Mouse (Mus musculus) heart, embryonic 14.5 days (tissue): ENCODE data around the gene Cux1. TPM values are rescaled to one million over a fixed set of nuclear protein-coding genes. Genes with fewer than 3 reads are reported as not detected.
A peak's percentile ranks its signal among the peaks of the same experiment; 100 is the strongest.

Source experiments
- ATAC-seq: fragments of 200-750 bp; cut with Nextera tagmentation; 2 replicates; pipeline ENCODE4 v1.8.0; 2017; ENCODE audit warnings: low read depth, moderate TSS enrichment; ENCODE audit not compliant: insufficient number of reproducible peaks, insufficient read depth, low FRiP score
- H3K27ac ChIP-seq, 2 experiments: fragments of 200-500 bp in 1 of 2; fragments of 300-500 bp in 1 of 2; sonication (generic) in 1 of 2; replicated peaks in 1 of 2; 2 replicates each; pipeline ENCODE4 v1.5.1; 2012 to 2014; ENCODE audit warnings: low read depth in 2 of 2, low read length in 2 of 2, control low read depth in 1 of 2, mild to moderate bottlenecking in 1 of 2, mixed read lengths in 1 of 2; ENCODE audit not compliant: control insufficient read depth in 1 of 2, insufficient read depth in 1 of 2
- H3K27me3 ChIP-seq: fragments of 300-500 bp; sonication (generic); 2 replicates; pipeline ENCODE4 v1.6.1; 2014; ENCODE audit warnings: mild to moderate bottlenecking, low read length, control low read depth; ENCODE audit not compliant: control insufficient read depth, insufficient read depth
- H3K36me3 ChIP-seq: fragments of 300-500 bp; sonication (generic); 2 replicates; pipeline ENCODE4 v1.6.1; 2014; ENCODE audit warnings: mild to moderate bottlenecking, control low read depth, low read length, mixed read lengths; ENCODE audit not compliant: control insufficient read depth, insufficient read depth
- H3K4me1 ChIP-seq, 2 experiments: fragments of 200-500 bp in 1 of 2; fragments of 300-500 bp in 1 of 2; sonication (generic) in 1 of 2; 2 replicates each; pipeline ENCODE4 v1.6.1; 2012 to 2014; ENCODE audit warnings: low read length in 2 of 2, control low read depth in 1 of 2, mixed read lengths in 1 of 2; ENCODE audit not compliant: control insufficient read depth in 2 of 2, insufficient read depth in 2 of 2
- H3K4me2 ChIP-seq: fragments of 300-500 bp; sonication (generic); 2 replicates; pipeline ENCODE4 v1.6.1; 2014; ENCODE audit warnings: mild to moderate bottlenecking, low read length
- H3K4me3 ChIP-seq, 2 experiments: fragments of 200-500 bp in 1 of 2; fragments of 300-500 bp in 1 of 2; sonication (generic) in 1 of 2; 2 replicates each; pipeline ENCODE4 v1.5.1; 2012 to 2014; ENCODE audit warnings: low read length in 2 of 2, mild to moderate bottlenecking in 2 of 2, control low read depth in 1 of 2, low read depth in 1 of 2, moderate library complexity in 1 of 2; ENCODE audit not compliant: control insufficient read depth in 1 of 2, insufficient read depth in 1 of 2
- H3K9ac ChIP-seq: fragments of 300-500 bp; sonication (generic); 2 replicates; pipeline ENCODE4 v1.6.1; 2014; ENCODE audit warnings: mild to moderate bottlenecking, low read length
- H3K9me3 ChIP-seq: fragments of 300-500 bp; sonication (generic); 2 replicates; pipeline ENCODE4 v1.6.1; 2016; ENCODE audit warnings: low read length, control low read depth; ENCODE audit not compliant: control insufficient read depth
- WGBS: fragments of 180-500 bp; shearing (Covaris S2); extraction: QIAGEN DNeasy Blood & Tissue Kit; methylation state at CpG from one replicate; pipeline ENCODE4 v1.1.7; 2014; 5-methylcytosine and 5-hydroxymethylcytosine counted together
- polyA plus RNA-seq: library from polyadenylated mRNA; unstranded; fragments of >200 nt; fragmentation: Nextera tagmentation; extraction: Ambion mirVana; gene quantifications from 2 replicates; pipeline ENCODE4 v1.2.1, GENCODE M21; 2014

Cux1 gene
- polyA plus RNA-seq, 1 experiment from 2014 or later: 71.6 TPM

DNA sequence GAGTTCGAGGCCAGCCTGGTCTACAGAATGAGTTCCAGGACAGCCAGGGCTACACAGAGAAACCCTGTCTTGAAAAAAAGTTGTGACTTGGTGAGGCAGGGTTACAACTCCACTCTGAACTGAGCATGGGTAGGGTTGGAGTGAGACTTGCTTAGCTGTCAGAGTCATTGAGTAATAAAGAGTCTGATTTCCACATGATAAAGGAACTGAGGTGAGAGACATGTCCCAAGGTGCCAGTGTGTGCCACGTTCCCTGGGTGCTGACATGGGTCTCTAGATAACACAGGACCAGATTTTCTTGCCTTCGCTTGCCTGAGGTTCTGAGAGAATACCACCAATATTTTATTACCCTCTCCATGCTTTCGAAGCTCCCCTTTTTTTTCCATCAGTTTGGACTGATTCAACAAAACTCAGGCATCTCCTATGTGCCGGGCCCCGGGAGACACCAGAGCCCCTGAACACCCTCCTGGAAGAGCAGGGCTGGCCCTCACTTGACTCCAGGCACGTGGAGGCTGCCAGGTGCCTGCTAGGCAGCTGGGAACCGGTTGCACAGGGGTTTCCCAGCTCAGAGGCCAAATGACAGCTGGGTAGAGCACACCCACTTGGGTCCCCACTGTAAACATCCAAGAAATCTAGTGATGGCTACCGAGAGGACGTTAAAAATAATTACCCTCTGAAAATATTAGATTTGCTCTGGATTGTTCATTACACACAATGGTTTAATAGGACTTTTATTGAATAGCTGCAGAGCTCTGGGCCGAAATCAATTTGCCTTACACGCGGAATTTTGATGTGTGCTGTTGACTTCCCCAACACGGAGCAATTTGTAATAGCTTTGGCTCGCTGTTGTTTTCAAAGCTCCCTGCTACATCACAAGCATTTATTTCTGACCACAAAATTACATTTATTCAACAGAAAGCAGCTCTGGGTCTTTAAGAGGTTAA lies 164.4 kb downstream of the Cux1 start:
- peaks cover 5% of the 10 kb centered on the region for H3K9me3 ChIP-seq
- peaks cover 14% of the 10 kb centered on the region for H3K36me3 ChIP-seq
- peaks cover 13 to 29% of the 10 kb centered on the region in 2 experiments for H3K4me1 ChIP-seq
- H3K27ac ChIP-seq: peak overlapping the region in 1 of 2 experiments; percentile 41; a peak in 2 of 4 replicates
- peak overlapping the region; percentile 50; the same call in 1 of the 2 replicates for H3K9ac ChIP-seq
- H3K4me3 ChIP-seq: no peak overlapping the region
- 64% methylated on average over 15 of the region's 15 CpGs for WGBS
- no peak for ATAC-seq
- H3K27me3 ChIP-seq: no peaks in the 10 kb centered on the region
- peak overlapping the region; percentile 28; the same call in 1 of the 2 replicates for H3K4me2 ChIP-seq

DNA sequence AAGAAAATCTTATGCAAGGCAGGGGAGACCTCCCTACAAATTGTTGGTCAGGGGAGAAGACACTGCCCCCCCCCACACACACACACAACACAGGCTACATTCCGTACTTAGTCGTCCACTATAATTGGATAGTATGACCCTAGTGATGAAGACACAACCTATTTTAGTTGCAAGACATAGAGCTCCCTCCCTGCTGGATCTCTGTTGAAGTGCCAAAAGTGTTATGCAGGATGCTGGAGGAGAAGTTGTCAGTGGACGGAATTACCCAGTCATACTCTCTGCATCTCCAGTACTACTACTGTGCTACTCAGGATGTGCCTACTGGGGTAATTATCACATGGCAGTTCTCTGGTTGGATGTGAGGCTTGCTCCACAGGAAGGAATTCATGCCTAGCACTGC lies 168.6 kb downstream of the Cux1 start:
- H3K9me3 ChIP-seq: no peaks in the 10 kb centered on the region
- H3K27me3 ChIP-seq: no peaks in the 10 kb centered on the region
- no peak overlapping the region for H3K9ac ChIP-seq
- no peaks in the 10 kb centered on the region for H3K36me3 ChIP-seq
- no peak overlapping the region for H3K4me3 ChIP-seq
- ATAC-seq: no peak
- 79% methylated on average over 3 of the region's 3 CpGs for WGBS
- no peak overlapping the region for H3K27ac ChIP-seq
- peaks cover 29 to 49% of the 10 kb centered on the region in 2 experiments for H3K4me1 ChIP-seq
- no peak overlapping the region for H3K4me2 ChIP-seq

DNA sequence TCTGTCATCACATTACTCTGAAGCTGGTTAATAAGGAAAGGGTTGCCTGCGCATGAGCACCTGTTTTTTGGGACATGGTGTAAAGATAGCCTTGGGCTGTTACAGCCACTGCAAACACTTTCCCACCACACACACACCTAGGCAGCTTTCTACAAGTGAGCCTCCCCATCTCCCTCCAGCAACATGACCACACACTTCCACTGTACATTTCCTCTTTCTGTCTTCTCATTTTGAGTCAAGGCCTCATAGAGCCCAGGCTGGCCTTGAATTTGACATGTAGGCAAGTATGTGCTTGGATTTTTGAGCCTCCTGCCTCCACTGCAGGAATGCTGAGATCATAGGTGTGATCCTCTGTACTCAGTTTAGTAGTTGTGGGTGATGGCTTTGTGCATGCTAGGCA lies 170.6 kb downstream of the Cux1 start:
- WGBS: 94% methylated on average over 1 of the region's 1 CpGs
- H3K9ac ChIP-seq: no peak overlapping the region

DNA sequence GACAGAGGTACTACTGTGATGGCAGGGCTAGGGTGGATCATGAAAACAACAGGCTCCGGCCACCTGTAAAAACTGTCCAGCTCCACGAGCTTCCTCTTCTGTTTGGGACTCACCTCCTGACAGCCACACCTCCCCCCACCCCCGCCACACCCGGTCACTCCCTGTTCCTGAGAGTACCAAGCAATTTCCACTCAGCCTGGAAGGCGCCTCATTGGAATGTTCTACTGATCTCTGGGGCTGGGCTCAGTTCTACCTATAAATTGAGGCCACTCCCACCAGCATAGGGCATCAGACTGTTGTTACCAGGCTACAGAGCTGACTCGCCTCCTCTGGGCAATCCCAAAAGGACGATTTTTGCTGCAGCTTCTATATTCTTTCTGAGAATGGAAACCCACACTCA lies 171.0 kb downstream of the Cux1 start:
- Histone ChIP-seq H3K4me1 (peaks cover 19 to 36% of the 10 kb centered on the region in 2 experiments), H3K27me3 (no peaks in the 10 kb centered on the region), H3K9ac (no peak overlapping the region), H3K36me3 (peaks cover 7% of the 10 kb centered on the region), H3K27ac (no peak overlapping the region), H3K4me3 (no peak overlapping the region), H3K4me2 (no peak overlapping the region), H3K9me3 (no peaks in the 10 kb centered on the region)
- no peak for ATAC-seq
- 71% methylated on average over 7 of the region's 7 CpGs for whole genome bisulfite sequencing

More for the DNA sequence above, 170.6 kb downstream of the Cux1 start:
- H3K4me1 ChIP-seq: peaks cover 19 to 36% of the 10 kb centered on the region in 2 experiments
- no peaks in the 10 kb centered on the region for H3K27me3 ChIP-seq
- no peak overlapping the region for H3K27ac ChIP-seq
- H3K4me3 ChIP-seq: no peak overlapping the region
- H3K36me3 ChIP-seq: peaks cover 5% of the 10 kb centered on the region
- ATAC-seq: no peak
- no peaks in the 10 kb centered on the region for H3K9me3 ChIP-seq
- H3K4me2 ChIP-seq: no peak overlapping the region

DNA sequence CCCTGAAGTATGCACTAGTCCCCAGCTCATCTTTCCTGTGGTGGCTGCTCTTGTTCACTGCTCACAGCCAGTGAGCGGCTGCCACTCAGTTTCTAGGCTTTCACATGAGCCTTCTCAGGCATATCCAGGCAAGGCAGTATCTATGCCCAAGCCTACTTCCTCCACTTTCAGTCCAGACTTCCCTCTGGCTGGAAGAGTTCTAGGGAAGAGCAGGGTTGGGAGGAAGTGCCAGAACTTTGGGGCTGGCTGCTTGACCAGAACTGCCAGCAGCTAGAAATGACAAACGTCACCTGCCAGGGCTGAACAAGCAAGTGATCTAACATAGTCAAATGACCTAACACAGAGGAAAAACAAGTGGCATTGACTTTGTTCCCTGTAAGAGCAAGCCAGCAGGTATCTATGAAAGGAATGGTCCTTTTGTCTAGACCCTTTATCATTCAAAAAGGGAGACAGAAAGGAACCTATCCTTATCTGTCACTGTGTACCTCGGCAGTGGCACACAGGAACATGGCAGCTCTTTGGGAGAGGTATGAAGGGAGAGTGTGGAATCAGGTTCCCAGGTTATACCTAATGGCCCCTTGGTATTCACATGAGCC lies 171.6 kb downstream of the Cux1 start:
- no peak overlapping the region for H3K4me3 ChIP-seq
- ATAC-seq: no peak
- no peaks in the 10 kb centered on the region for H3K9me3 ChIP-seq
- H3K4me1 ChIP-seq: peaks cover 19 to 36% of the 10 kb centered on the region in 2 experiments
- H3K27ac ChIP-seq: peak overlapping the region; percentile 12 to 53; a peak in 3 of 4 replicates
- no peak overlapping the region for H3K4me2 ChIP-seq
- no peak overlapping the region for H3K9ac ChIP-seq
- H3K27me3 ChIP-seq: no peaks in the 10 kb centered on the region
- WGBS: 47% methylated on average over 3 of the region's 3 CpGs
- H3K36me3 ChIP-seq: peaks cover 7% of the 10 kb centered on the region

DNA sequence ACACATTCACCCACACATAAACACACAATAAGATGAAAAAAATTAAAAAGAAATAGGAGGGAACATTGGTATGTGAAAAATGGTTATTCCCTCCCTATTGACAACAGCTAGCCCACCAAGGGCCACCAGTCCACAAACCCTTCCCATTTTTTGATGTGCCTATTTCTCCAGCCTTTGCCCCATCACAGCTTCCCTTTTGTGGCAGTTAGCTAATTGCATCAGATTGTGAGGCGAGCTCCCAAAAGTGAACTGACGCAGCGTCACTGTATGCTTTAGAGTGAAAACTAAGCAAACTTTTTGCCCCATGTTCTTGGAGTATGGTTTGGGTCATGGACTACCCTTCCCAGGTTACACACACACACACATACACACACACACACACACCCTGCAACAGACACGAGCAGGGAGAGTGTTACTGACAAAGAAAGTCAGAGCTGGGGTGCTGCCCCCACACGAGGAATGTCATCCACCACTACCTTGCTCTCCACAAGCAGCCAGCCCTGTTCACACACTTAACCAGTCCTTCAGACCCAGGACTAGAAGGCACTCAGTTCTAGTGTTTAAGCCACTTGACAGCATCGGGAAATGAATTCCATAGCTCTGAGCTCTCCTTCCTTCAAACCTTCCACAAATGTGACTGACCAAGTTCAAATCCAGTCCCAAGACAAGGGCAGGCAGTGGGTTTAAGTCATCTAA lies 172.6 kb downstream of the Cux1 start:
- H3K27ac ChIP-seq: peak overlapping the region; percentile 12 to 17; a peak in 3 of 4 replicates
- ATAC-seq: no peak
- peaks cover 19 to 36% of the 10 kb centered on the region in 2 experiments for H3K4me1 ChIP-seq

DNA sequence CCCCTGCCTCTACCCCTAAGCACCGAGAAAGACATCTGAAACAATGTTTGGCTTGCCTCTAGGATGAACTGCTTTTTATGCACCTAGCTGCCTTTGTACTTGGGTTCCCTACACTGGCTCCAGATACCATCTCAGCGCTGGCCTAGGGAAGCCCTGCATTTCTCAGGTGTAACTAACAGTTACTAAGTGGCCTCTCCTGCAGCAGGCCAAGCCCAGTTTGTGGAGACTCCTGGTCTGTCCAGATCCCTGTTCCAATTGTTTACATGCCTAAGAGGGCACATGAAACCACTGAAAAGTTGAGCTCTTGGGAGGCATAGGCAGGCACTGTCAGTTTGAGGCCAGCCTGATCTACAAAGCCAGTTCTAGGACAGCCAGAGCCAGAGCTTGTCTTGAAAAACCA lies 173.7 kb downstream of the Cux1 start:
- Histone ChIP-seq H3K27ac (no peak overlapping the region), H3K4me1 (peaks cover 22 to 35% of the 10 kb centered on the region in 2 experiments), H3K9ac (no peak overlapping the region), H3K4me2 (no peak overlapping the region), H3K4me3 (no peak overlapping the region), H3K9me3 (no peaks in the 10 kb centered on the region), H3K27me3 (no peaks in the 10 kb centered on the region), H3K36me3 (peaks cover 13% of the 10 kb centered on the region)
- ATAC-seq: no peak
- 92% methylated on average over 2 of the region's 2 CpGs for WGBS

More for the DNA sequence above, 172.6 kb downstream of the Cux1 start:
- no peaks in the 10 kb centered on the region for H3K9me3 ChIP-seq
- H3K36me3 ChIP-seq: peaks cover 7% of the 10 kb centered on the region
- 63% methylated on average over 6 of the region's 6 CpGs for WGBS
- no peak overlapping the region for H3K4me3 ChIP-seq
- no peak overlapping the region for H3K4me2 ChIP-seq
- no peaks in the 10 kb centered on the region for H3K27me3 ChIP-seq
- no peak overlapping the region for H3K9ac ChIP-seq
